Mouse (Mus musculus) layer of hippocampus, adult 2 months (tissue): Measurements from ENCODE around the gene Ring1. TPM values are rescaled to one million over a fixed set of nuclear protein-coding genes. Genes with fewer than 3 reads are reported as not detected.
A peak's percentile ranks its signal among the peaks of the same experiment; 100 is the strongest.

Experiments
- DNase-seq, 2 experiments: peaks; one replicate each; pipeline ENCODE4 v3.0.0; 2022; ENCODE audit warnings: low spot score in 2 of 2
- H3K27ac ChIP-seq: fragments of 200-600 bp; 2 replicates; pipeline ENCODE4 v1.8.1; 2022
- H3K4me3 ChIP-seq: fragments of 200-600 bp; 2 replicates; pipeline ENCODE4 v1.8.1; 2022; ENCODE audit warnings: mild to moderate bottlenecking
- CTCF ChIP-seq: fragments of 200-600 bp; conservative IDR thresholded peaks from 2 replicates; pipeline ENCODE4 v1.8.1; 2022; ENCODE audit warnings: antibody characterized with exemption, mild to moderate bottlenecking, moderate library complexity
- microRNA-seq, 2 experiments: library from miRNA; unstranded; fragments of <30 nt; microRNA quantifications; one replicate each; pipeline ENCODE4 v1.2.0; 2021
- total RNA-seq, 2 experiments: library from RNA; stranded (reverse); gene quantifications; 2 replicates each; pipeline ENCODE4 v1.2.3; 2021

Ring1 gene
- total RNA-seq, 2 experiments from 2014 or later, result 39.6 to 45.2 TPM

DNA sequence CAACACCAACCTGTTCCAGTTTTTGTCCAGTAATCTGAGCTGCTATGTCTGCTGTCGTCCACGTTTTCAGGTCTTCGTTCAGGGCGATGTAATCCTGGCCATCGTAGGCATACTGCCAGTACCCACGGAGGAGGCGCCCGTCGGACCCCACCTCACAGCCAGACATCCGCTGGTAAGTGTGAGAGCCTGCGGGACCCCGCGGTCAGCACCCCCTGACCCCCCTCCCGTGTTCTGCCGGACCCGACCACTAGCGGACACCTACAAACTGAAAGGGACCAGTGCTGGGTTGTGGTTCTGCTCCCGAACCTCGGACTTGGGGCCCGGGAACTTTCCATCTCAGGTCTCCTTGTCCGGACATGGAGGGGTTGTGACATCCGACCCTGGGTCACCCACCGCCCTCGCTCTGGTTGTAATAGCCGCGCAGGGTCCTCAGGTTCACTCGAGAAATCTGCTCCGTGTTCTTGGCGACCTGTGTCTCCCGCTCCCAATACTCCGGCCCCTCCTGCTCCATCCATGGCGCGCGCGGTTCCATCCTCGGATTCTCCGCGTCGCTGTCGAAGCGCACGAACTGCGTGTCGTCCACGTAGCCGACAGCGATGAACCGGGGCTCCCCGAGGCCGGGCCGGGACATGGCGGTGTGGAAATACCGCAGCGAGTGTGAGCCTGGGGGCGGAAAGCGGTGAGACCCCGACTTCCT lies 46.5 kb downstream of the Ring1 start:
- no peak for DNase-seq
- Histone ChIP-seq H3K4me3 (peak overlapping the region; percentile 51), H3K27ac (0 out of 2 replicates have a peak overlapping the region, but pooled peaks have one; percentile 7)
- TF ChIP-seq CTCF, result no peak

DNA sequence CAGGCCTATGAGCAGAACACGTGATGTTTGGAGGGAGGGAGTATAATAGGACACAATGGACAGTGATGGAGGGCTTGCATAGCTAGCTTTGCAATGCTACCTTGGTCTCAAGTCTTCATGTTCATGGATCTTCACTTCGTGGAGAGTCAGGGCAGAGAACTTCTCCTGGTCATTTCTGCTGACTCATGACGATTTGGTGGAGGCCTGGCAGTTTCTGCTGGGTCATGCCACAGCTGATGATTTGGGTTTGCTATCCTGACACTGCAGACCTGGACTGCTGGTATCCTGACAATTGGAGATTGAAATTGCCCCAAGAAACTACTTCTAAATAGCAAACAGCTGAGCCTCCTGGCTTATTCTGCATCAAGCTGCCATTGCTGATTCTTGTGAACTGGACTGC lies 50.9 kb downstream of the Ring1 start:
- no peak for DNase-seq
- no peak for TF ChIP-seq CTCF
- Histone ChIP-seq H3K4me3 (no peak overlapping the region), H3K27ac (no peak overlapping the region)

DNA sequence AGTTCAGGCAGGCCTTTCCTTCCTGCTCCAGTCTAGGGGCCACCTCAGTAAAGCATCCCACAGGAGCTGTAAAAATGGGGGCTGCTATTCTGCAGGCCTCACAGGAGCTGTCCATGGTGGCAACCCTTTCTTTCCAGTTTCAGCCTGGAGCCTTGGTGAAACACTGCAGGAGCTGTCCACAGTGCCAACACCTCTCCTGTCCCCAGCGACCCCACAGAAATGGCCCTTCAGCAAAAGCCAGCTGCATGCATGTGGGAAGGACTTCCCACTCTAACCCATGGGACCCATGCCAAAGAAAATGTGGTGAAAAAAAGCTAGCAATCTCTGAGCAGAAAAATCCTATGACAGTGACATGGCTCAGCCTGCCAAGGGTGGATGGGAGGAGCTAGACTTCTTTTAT lies 51.8 kb downstream of the Ring1 start:
- H3K27ac ChIP-seq, result no peak overlapping the region
- DNase-seq, result no peak
- no peak for TF ChIP-seq CTCF
- no peak overlapping the region for H3K4me3 ChIP-seq

Small RNAs within 50 kb of the gene (microRNA-seq; reads per million reads assigned to microRNA genes)
- gene Mir219a-1, result 0 reads per million in 2 experiments
- gene Mir219c, result 0 reads per million in 2 experiments

Other genes with a start within 250 kb of the Ring1 start
- gene Angptl4, start 242.8 kb downstream of the Ring1 start, total RNA-seq, result 1 to 10 TPM; 4.1 to 4.2 TPM
- gene Kank3, start 214.2 kb downstream of the Ring1 start, total RNA-seq, result 10 to 100 TPM; 35.2 to 40.6 TPM
- gene Rps28, start 200.1 kb downstream of the Ring1 start, total RNA-seq, result 100 to 1,000 TPM; 723 to 770 TPM
- gene Ndufa7, start 200.1 kb downstream of the Ring1 start, total RNA-seq, result 100 to 1,000 TPM; 207 to 208 TPM
- gene Cd320, start 181.6 kb downstream of the Ring1 start, total RNA-seq, result 10 to 100 TPM; 22.6 to 25.0 TPM
- gene Gm7029, start 150.8 kb downstream of the Ring1 start, total RNA-seq, result not detected
- gene Kifc1, start 134.0 kb downstream of the Ring1 start, total RNA-seq, result 1 to 10 TPM; 1.8 to 3.0 TPM
- under 1 TPM; 0.61 to 0.64 TPM for gene Platr17, start 119.5 kb downstream of the Ring1 start, total RNA-seq
- gene Daxx, start 115.3 kb downstream of the Ring1 start, total RNA-seq, result 10 to 100 TPM; 26.1 to 32.9 TPM
- gene Tapbp, start 108.8 kb downstream of the Ring1 start, total RNA-seq, result 10 to 100 TPM; 30.2 to 40.1 TPM
- 10 to 100 TPM; 31.4 to 31.8 TPM for gene Zbtb22, start 108.8 kb downstream of the Ring1 start, total RNA-seq
- gene Rgl2, start 95.1 kb downstream of the Ring1 start, total RNA-seq, result 10 to 100 TPM; 68.9 to 76.4 TPM
- gene Pfdn6, start 84.3 kb downstream of the Ring1 start, total RNA-seq, result 10 to 100 TPM; 86.5 to 97.4 TPM
- gene Wdr46, start 84.0 kb downstream of the Ring1 start, total RNA-seq, result 10 to 100 TPM; 14.5 to 18.9 TPM
- gene B3galt4, start 73.2 kb downstream of the Ring1 start, total RNA-seq, result 1 to 10 TPM; 6.3 TPM
- gene Vps52, start 68.9 kb downstream of the Ring1 start, total RNA-seq, result 10 to 100 TPM; 84.3 to 92.5 TPM
- gene Rps18, start 68.7 kb downstream of the Ring1 start, total RNA-seq, result 100 to 1,000 TPM; 310 to 336 TPM
- gene H2-K1, start 24.3 kb downstream of the Ring1 start, total RNA-seq, result 10 to 100 TPM; 20.7 to 22.5 TPM
- gene H2-Ke6, start 3.4 kb upstream of the Ring1 start, total RNA-seq, result 10 to 100 TPM; 55.6 to 59.5 TPM
- gene Slc39a7, start 7.0 kb upstream of the Ring1 start, total RNA-seq, result 10 to 100 TPM; 97.7 to 98.9 TPM
- 10 to 100 TPM; 80.6 to 85.5 TPM for gene Rxrb, start 7.1 kb upstream of the Ring1 start, total RNA-seq
- 10 to 100 TPM; 18.9 to 23.1 TPM for gene Col11a2, start 14.8 kb upstream of the Ring1 start, total RNA-seq
- gene H2-Oa, start 67.7 kb upstream of the Ring1 start, total RNA-seq, result under 1 TPM in 1 of 2 experiments, not detected in 1; 0.44 TPM
- gene H2-DMa, start 94.9 kb upstream of the Ring1 start, total RNA-seq, result 10 to 100 TPM; 26.2 to 33.1 TPM
- 100 to 1,000 TPM; 196 to 200 TPM for gene Brd2, start 98.0 kb upstream of the Ring1 start, total RNA-seq
- gene H2-DMb2, start 118.6 kb upstream of the Ring1 start, total RNA-seq, result under 1 TPM; 0.77 to 0.96 TPM
- gene H2-DMb1, start 128.4 kb upstream of the Ring1 start, total RNA-seq, result 1 to 10 TPM; 1.8 to 2.5 TPM
- 1 to 10 TPM; 3.3 to 3.4 TPM for gene Tap1, start 162.9 kb upstream of the Ring1 start, total RNA-seq
- gene Psmb9, start 163.1 kb upstream of the Ring1 start, total RNA-seq, result 1 to 10 TPM; 2.1 to 3.6 TPM
- 1 to 10 TPM; 2.7 TPM for gene Psmb8, start 173.0 kb upstream of the Ring1 start, total RNA-seq
- gene Tap2, start 178.8 kb upstream of the Ring1 start, total RNA-seq, result 1 to 10 TPM; 7.8 to 9.3 TPM
- gene H2-Ob, start 214.2 kb upstream of the Ring1 start, total RNA-seq, result under 1 TPM in 1 of 2 experiments, not detected in 1; 0.17 TPM
- gene H2-Ab1, start 233.0 kb upstream of the Ring1 start, total RNA-seq, result 1 to 10 TPM; 1.7 to 1.8 TPM